ENCODE assay signal across 26 mouse cellular contexts in genomic region chr9:61770207-61770955, GRCm38 (mm10).
A peak's percentile ranks its signal among the peaks of the same experiment; 100 is the strongest.
DNase-seq lines count a peak whose midpoint lies in the region; ATAC-seq and TF ChIP-seq lines count a peak whose summit lies in the region.
"Had no signal": no experiment of that assay in that cellular context is flagged by ENCODE, and none has a peak within 500 bp of the region (broad histone marks: within the 10 kb centered on the region; RNA-seq: fewer than 3 reads in every experiment).

No protein-coding gene starts in this region.

- H3K36me3 ChIP-seq in neural tube, embryonic 13.5 days: no peaks in the 10 kb centered on the region
- H3K36me3 ChIP-seq in kidney, embryonic 16.5 days (ENCODE audit: insufficient read depth, low read length): no peaks in the 10 kb centered on the region
- H3K36me3 ChIP-seq: embryonic facial prominence, embryonic 12.5 days; hindbrain, embryonic 10.5 days; neural tube, embryonic 12.5 days had no signal

- H3K9me3 ChIP-seq in neural tube, embryonic 13.5 days: no peaks in the 10 kb centered on the region
- H3K9me3 ChIP-seq in kidney, embryonic 16.5 days (ENCODE audit: low read length): no peaks in the 10 kb centered on the region
- H3K9me3 ChIP-seq: embryonic facial prominence, embryonic 12.5 days; hindbrain, embryonic 10.5 days; neural tube, embryonic 12.5 days had no signal

- DNase-seq in embryo, embryonic 10 days (ENCODE audit: low spot score): peak; percentile 32
- DNase-seq in embryo, embryonic 9.5 days (ENCODE audit: extremely low spot score): no peak
- DNase-seq in adrenal gland, adult 8-10 months: peak; percentile 72
- peak; percentile 54 to 63 for DNase-seq in adrenal gland, postnatal 36 days
- DNase-seq in lung, adult 2 months: no peak
- DNase-seq: cerebellum, adult 18-20 months; cerebellum, postnatal 10 days; heart, postnatal 14 days; liver; lung, embryonic 14.5 days; right cerebral cortex, adult 18-20 months; right cerebral cortex, postnatal 4 days; thymus, adult 2 months; thymus, postnatal 36 days had no signal

- no peak overlapping the region for H3K4me2 ChIP-seq in neural tube, embryonic 13.5 days
- no peak overlapping the region for H3K4me2 ChIP-seq in kidney, embryonic 16.5 days (replicated peaks; ENCODE audit: low read depth, low read length)
- H3K4me2 ChIP-seq: embryonic facial prominence, embryonic 12.5 days; lung, embryonic 14.5 days; midbrain, embryonic 11.5 days; neural tube, embryonic 12.5 days had no signal

- no peak overlapping the region for H3K4me3 ChIP-seq in neural tube, embryonic 13.5 days
- no peak overlapping the region for H3K4me3 ChIP-seq in kidney, embryonic 16.5 days (ENCODE audit: low read length)
- no peak overlapping the region for H3K4me3 ChIP-seq in lung, adult 2 months (replicated peaks; ENCODE audit: extremely low read depth, low read depth, low read length)
- H3K4me3 ChIP-seq: embryonic facial prominence, embryonic 12.5 days; hindbrain, embryonic 10.5 days; neural tube, embryonic 12.5 days had no signal

- TF ChIP-seq POLR2A in lung, adult 2 months (IDR thresholded peaks at IDR 0.05; ENCODE audit: borderline replicate concordance, extremely low read depth, low read depth, low read length): no peak

- 71% methylated on average over 17 of the region's 17 CpGs for WGBS in neural tube, embryonic 13.5 days
- WGBS in kidney, embryonic 16.5 days: 69% methylated on average over 17 of the region's 17 CpGs
- WGBS in lung, adult 2 months: 53% methylated on average over 17 of the region's 17 CpGs

- H3K4me1 ChIP-seq in neural tube, embryonic 13.5 days (replicated peaks): 0 out of 2 replicates have a peak, but pooled peaks cover 10% of the 10 kb centered on the region
- no peaks in the 10 kb centered on the region for H3K4me1 ChIP-seq in kidney, embryonic 16.5 days (ENCODE audit: insufficient read depth, low read length)
- H3K4me1 ChIP-seq in lung, adult 2 months (ENCODE audit: control insufficient read depth, insufficient read depth, low read length): no peaks in the 10 kb centered on the region
- H3K4me1 ChIP-seq: embryonic facial prominence, embryonic 12.5 days; neural tube, embryonic 12.5 days had no signal

- H3K27ac ChIP-seq in neural tube, embryonic 13.5 days (replicated peaks): no peak overlapping the region
- H3K27ac ChIP-seq in kidney, embryonic 16.5 days (ENCODE audit: low read length): no peak overlapping the region
- H3K27ac ChIP-seq: embryonic facial prominence, embryonic 12.5 days; hindbrain, embryonic 10.5 days; hindbrain, postnatal 0 days; liver, embryonic 14.5 days; neural tube, embryonic 12.5 days had no signal

- H3K9ac ChIP-seq in neural tube, embryonic 13.5 days: no peak overlapping the region
- no peak overlapping the region for H3K9ac ChIP-seq in kidney, embryonic 16.5 days (replicated peaks; ENCODE audit: low read length)
- H3K9ac ChIP-seq: embryonic facial prominence, embryonic 12.5 days; liver, embryonic 14.5 days; lung, embryonic 14.5 days; neural tube, embryonic 12.5 days had no signal

- no peaks in the 10 kb centered on the region for H3K27me3 ChIP-seq in neural tube, embryonic 13.5 days
- H3K27me3 ChIP-seq in kidney, embryonic 16.5 days (ENCODE audit: insufficient read depth, low read length): no peaks in the 10 kb centered on the region
- H3K27me3 ChIP-seq: embryonic facial prominence, embryonic 12.5 days; neural tube, embryonic 12.5 days had no signal

- peak; percentile 63 for ATAC-seq in neural tube, embryonic 13.5 days (ENCODE audit: low read depth)
- ATAC-seq in kidney, embryonic 16.5 days (ENCODE audit: low FRiP score, low TSS enrichment): no peak
- ATAC-seq: forebrain, embryonic 14.5 days; hindbrain, postnatal 0 days; intestine, postnatal 0 days; midbrain, embryonic 16.5 days; Patski had no signal

- TF ChIP-seq CTCF in lung, adult 2 months (IDR thresholded peaks at IDR 0.05; ENCODE audit: insufficient read depth, low read length): no peak

Comparison
In these comparisons a context has a peak if more than half of its experiments do, and no peak if none do; other contexts are left out.
1. DNase-seq: peak in embryo, embryonic 10 days (single experiment), adrenal gland, adult 8-10 months (single experiment) and adrenal gland, postnatal 36 days (2 of 2); none in embryo, embryonic 9.5 days (single experiment) and lung, adult 2 months (single experiment).